Mouse (Mus musculus): ENCODE measurements around the gene Gm28042. TPM values are rescaled to one million over a fixed set of nuclear protein-coding genes. Genes with fewer than 3 reads are reported as not detected.

Gene Gm28042
- total and polyA plus RNA-seq, 3 experiments, result 0.77 to 1.9 (median 1.8) TPM

DNA sequence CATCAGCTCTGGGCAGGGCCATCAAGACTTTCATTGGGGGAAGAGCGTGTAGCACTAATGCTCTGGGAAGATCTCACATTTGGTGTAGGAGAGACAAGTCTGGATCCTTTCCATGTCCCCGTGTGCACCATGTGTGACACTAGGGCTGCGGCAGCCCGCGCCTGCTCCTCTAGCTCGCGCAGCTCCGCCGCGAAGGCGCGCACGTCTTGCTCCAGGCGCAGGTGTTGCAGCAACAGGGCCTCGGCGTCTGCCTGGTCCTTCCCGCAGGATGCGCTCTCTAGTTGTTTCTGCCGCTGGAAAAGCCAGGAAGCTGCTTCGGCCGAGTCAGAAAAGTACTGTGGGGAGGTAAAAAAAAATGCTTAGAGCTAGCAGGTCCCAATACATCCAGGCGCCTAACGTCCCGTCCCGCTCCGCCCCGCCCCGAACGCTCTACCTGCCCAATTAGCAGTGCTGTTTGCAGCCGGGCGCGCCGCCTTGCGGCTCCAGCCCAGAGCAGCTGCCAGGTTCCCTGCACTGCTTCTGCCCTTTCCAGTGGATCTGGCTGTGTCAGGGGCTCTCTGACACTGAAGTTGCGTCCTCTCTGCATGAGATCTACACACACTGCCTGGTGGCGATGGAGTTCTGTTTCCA lies 48.9 kb downstream of the Gm28042 start:
- Histone ChIP-seq H3K4me3 (replicated peaks in 1 of 3; ENCODE audit: low read depth in 2 of 3, low read length in 2 of 3, poor library complexity in 1 of 3) (no peak overlapping the region), H3K4me1 (ENCODE audit: control insufficient read depth in 1 of 2, insufficient read depth in 2 of 2) (no peaks in the 10 kb centered on the region), H3K27ac (ENCODE audit: insufficient read depth, low read depth) (no peak overlapping the region), H3K79me2 (replicated peaks; ENCODE audit: control insufficient read depth, extremely low read depth, insufficient read depth, poor library complexity, severe bottlenecking) (no peaks in the 10 kb centered on the region), H3K9ac (ENCODE audit: insufficient read depth, low read depth) (no peak overlapping the region), H3K27me3 (replicated peaks) (peaks cover 27% of the 10 kb centered on the region), H3K9me3 (replicated peaks; ENCODE audit: low read length) (no peaks in the 10 kb centered on the region), H3K4me2 (ENCODE audit: insufficient read depth, low read depth, poor library complexity, severe bottlenecking) (peak overlapping the region; percentile 14), H3K36me3 (replicated peaks in 1 of 2; ENCODE audit: control insufficient read depth in 1 of 2, insufficient read depth in 1 of 2, low read length in 1 of 2) (no peaks in the 10 kb centered on the region)
- TF ChIP-seq KAT2A (IDR thresholded peaks at IDR 0.05; ENCODE audit: insufficient replicate concordance, low read length) (no peak), SMC3 (IDR thresholded peaks at IDR 0.05; ENCODE audit: low read depth, low read length) (peak; percentile 33; the same call in 1 of the 2 replicates), RAD21 (IDR thresholded peaks at IDR 0.05; ENCODE audit: low read depth, low read length) (peak; percentile 18), UBTF (IDR thresholded peaks at IDR 0.05; ENCODE audit: low read depth, low read length) (no peak), CTCF (conservative IDR thresholded peaks at IDR 0.05 in 1 of 2, IDR thresholded peaks at IDR 0.05 in 1 of 2; ENCODE audit: low read depth in 2 of 2, low read length in 2 of 2) (peak in 1 of 2 experiments; percentile 50; a peak in 2 of 4 replicates), TCF12 (IDR thresholded peaks at IDR 0.05; ENCODE audit: low read depth, low read length) (no peak)
- dilution Hi-C loops (cut with MboI; ENCODE audit: extremely low pct_ligation_motif_present, extremely low pct_unique_long_range_greater_than_20kb, low sequenced_read_pairs) (no loop called here), in situ Hi-C loops (cut with MboI; ENCODE audit: low pct_ligation_motif_present, low pct_unique_long_range_greater_than_20kb, low sequenced_read_pairs) (loop anchor here (25.0 kb wide), 1 partner anchor 211 kb away; the partner anchor contains the start of gene Pla2g4d)
- DNase-seq (ENCODE audit: extremely low read depth), result no peak

DNA sequence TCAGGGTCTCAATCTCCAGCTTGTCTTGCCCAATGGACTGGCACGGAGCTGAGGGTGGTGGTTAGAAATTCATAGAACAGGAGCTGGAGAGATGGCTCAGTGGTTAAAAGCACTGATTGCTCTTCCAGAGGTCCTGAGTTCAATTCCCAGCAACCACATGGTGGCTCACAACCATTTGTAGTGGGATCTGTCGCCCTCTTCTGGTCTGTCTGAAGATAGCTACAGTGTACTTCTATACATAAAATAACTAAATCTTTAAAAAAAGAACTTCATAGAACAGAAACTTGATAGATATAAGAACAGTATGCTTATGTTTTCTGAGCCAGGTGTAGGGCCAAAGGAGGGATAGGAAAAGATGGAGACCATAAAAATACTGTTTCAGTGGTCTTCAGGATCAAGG lies 55.1 kb downstream of the Gm28042 start:
- peaks cover 0 to 14% of the 10 kb centered on the region in 2 experiments; a peak in 2 of 4 replicates for H3K4me1 ChIP-seq (ENCODE audit: control insufficient read depth in 1 of 2, insufficient read depth in 2 of 2)
- peaks cover 0 to 3% of the 10 kb centered on the region in 2 experiments for H3K36me3 ChIP-seq (replicated peaks in 1 of 2; ENCODE audit: control insufficient read depth in 1 of 2, insufficient read depth in 1 of 2, low read length in 1 of 2)
- TF ChIP-seq CTCF (conservative IDR thresholded peaks at IDR 0.05 in 1 of 2, IDR thresholded peaks at IDR 0.05 in 1 of 2; ENCODE audit: low read depth in 2 of 2, low read length in 2 of 2), result peak in 1 of 2 experiments; percentile 33; a peak in 2 of 4 replicates
- TF ChIP-seq USF2 (conservative IDR thresholded peaks at IDR 0.05; ENCODE audit: low read depth, low read length), result no peak
- peaks cover 3% of the 10 kb centered on the region for H3K9me3 ChIP-seq (replicated peaks; ENCODE audit: low read length)
- no peak overlapping the region for H3K4me2 ChIP-seq (ENCODE audit: insufficient read depth, low read depth, poor library complexity, severe bottlenecking)
- no peak overlapping the region for H3K27ac ChIP-seq (ENCODE audit: insufficient read depth, low read depth)
- H3K79me2 ChIP-seq (replicated peaks; ENCODE audit: control insufficient read depth, extremely low read depth, insufficient read depth, poor library complexity, severe bottlenecking), result no peaks in the 10 kb centered on the region
- no peak overlapping the region for H3K9ac ChIP-seq (ENCODE audit: insufficient read depth, low read depth)
- H3K4me3 ChIP-seq (replicated peaks in 1 of 3; ENCODE audit: low read depth in 2 of 3, low read length in 2 of 3, poor library complexity in 1 of 3), result no peak overlapping the region
- in situ Hi-C loops (cut with MboI; ENCODE audit: low pct_ligation_motif_present, low pct_unique_long_range_greater_than_20kb, low sequenced_read_pairs) (loop anchor here (25.0 kb wide), 1 partner anchor 205 kb away; the partner anchor contains the start of gene Pla2g4d), dilution Hi-C loops (cut with MboI; ENCODE audit: extremely low pct_ligation_motif_present, extremely low pct_unique_long_range_greater_than_20kb, low sequenced_read_pairs) (no loop called here)
- no peaks in the 10 kb centered on the region for H3K27me3 ChIP-seq (replicated peaks)
- no peak for DNase-seq (ENCODE audit: extremely low read depth)

- in situ Hi-C loops (cut with MboI; ENCODE audit: low pct_ligation_motif_present, low pct_unique_long_range_greater_than_20kb, low sequenced_read_pairs), result loop anchor here (5.0 to 25.0 kb wide), 2 partner anchors 88 to 203 kb away; partner anchors contain the start of gene Pla2g4d
- TF ChIP-seq MEF2A (IDR thresholded peaks at IDR 0.05; ENCODE audit: borderline replicate concordance, low read depth, low read length) (no peak), SMC3 (IDR thresholded peaks at IDR 0.05; ENCODE audit: low read depth, low read length) (peak; percentile 71), CTCF (conservative IDR thresholded peaks at IDR 0.05 in 1 of 2, IDR thresholded peaks at IDR 0.05 in 1 of 2; ENCODE audit: low read depth in 2 of 2, low read length in 2 of 2) (peak in 1 of 2 experiments; percentile 77; a peak in 2 of 4 replicates), RAD21 (IDR thresholded peaks at IDR 0.05; ENCODE audit: low read depth, low read length) (peak; percentile 78)
- dilution Hi-C loops (cut with MboI; ENCODE audit: extremely low pct_ligation_motif_present, extremely low pct_unique_long_range_greater_than_20kb, low sequenced_read_pairs), result no loop called here
- no peaks in the 10 kb centered on the region for H3K79me2 ChIP-seq (replicated peaks; ENCODE audit: control insufficient read depth, extremely low read depth, insufficient read depth, poor library complexity, severe bottlenecking)
- H3K4me1 ChIP-seq (ENCODE audit: control insufficient read depth in 1 of 2, insufficient read depth in 2 of 2), result peaks cover 0 to 14% of the 10 kb centered on the region in 2 experiments; a peak in 2 of 4 replicates
- H3K36me3 ChIP-seq (replicated peaks in 1 of 2; ENCODE audit: control insufficient read depth in 1 of 2, insufficient read depth in 1 of 2, low read length in 1 of 2), result peaks cover 1 to 17% of the 10 kb centered on the region in 2 experiments
- H3K4me3 ChIP-seq (replicated peaks in 1 of 3; ENCODE audit: low read depth in 2 of 3, low read length in 2 of 3, poor library complexity in 1 of 3), result no peak overlapping the region
- peaks cover 3% of the 10 kb centered on the region for H3K9me3 ChIP-seq (replicated peaks; ENCODE audit: low read length)
- no peak overlapping the region for H3K4me2 ChIP-seq (ENCODE audit: insufficient read depth, low read depth, poor library complexity, severe bottlenecking)
- no peak overlapping the region for H3K27ac ChIP-seq (ENCODE audit: insufficient read depth, low read depth)
- no peak overlapping the region for H3K9ac ChIP-seq (ENCODE audit: insufficient read depth, low read depth)
- DNase-seq (ENCODE audit: extremely low read depth), result no peak
- H3K27me3 ChIP-seq (replicated peaks), result no peaks in the 10 kb centered on the region
Observed at GRCm38 (mm10) chr2:120084593-120085361, 57.5 kb downstream of the Gm28042 start.
